Mouse (Mus musculus) testis, postnatal 10 days (tissue): Measurements from ENCODE around the gene Cerk.
"Not testable (repeated sequence)": the region's sequence is repeated elsewhere in the genome, so short reads cannot be mapped to it uniquely, and the experiment has no call there.

Source experiments
- DNase-seq: peaks from one replicate; pipeline ENCODE4 v3.0.0; 2021; ENCODE audit warnings: low spot score

Gene Cerk

DNA sequence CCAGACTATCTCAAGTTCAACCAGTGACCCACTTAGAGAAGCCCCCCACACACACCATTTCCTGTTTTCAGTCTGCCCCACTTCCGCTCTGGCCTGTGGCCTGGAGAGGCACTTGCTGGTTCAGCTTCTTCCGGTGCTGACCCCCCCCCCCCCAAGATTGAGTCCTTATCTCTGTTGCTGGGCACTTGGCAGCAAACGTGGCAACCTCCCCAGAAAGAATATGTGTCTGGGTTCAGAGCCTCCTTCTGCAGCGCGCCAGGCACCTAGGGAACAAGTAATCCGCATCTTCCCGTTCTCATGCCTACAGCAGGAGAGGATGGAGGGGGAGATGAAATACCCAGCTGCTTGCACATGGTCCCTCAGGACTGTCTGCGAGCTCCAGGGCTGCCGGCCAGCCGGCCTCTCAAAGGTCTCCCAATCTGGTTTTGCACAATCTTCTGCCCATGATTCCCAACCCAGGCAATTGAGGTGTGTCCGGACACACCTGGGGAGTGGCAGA, 4.0 kb downstream of the Cerk start:
- DNase-seq: no peak

GRCm38 (mm10) chr15:86181321-86181720, 4.6 kb downstream of the Cerk start:
- not testable (repeated sequence) for DNase-seq

DNA sequence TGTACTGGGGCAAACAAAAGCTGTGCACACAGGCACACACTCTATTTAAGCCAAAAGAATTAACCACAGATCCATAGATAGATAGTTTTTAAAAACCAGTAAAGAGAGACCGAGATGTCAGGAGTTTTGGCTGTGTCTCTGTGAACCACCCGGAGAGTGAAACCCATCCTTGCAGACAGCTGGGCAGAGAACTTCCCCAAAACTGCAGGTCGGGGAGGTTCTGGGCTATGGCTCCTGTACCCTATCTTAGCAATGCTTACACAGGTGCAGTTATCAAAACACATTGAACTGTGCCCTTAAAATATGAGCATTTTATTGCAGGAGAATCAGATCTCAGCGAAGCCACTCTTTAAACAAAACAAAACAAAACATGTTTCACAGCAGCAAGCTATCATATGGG, 5.5 kb downstream of the Cerk start:
- no peak for DNase-seq

GRCm38 (mm10) chr15:86178594-86178993, 7.3 kb downstream of the Cerk start:
- no peak for DNase-seq

DNA sequence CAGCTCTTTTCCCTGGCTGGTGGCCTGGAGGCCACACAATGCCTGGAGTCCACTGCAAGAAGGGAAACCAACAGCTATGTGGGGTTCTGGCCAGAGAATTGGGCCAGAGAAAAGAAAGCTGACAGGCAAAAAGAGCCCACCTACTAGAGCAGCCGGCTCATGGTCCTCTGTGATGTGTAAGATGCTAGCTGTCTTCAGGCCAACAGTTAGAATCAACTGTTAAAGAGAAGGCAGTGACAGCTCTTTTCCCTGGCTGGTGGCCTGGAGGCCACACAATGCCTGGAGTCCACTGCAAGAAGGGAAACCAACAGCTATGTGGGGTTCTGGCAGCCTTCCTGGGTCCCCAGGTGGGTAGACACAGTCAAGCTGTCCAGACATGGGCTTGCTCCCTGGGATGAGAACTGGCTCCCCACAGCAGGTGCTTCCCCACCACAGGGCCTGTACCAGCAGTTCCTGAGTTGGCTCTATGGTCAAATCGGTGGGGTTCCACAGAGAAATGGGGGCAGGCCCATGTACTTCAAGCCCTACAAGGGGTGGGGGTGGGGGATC, 8.2 kb downstream of the Cerk start:
- DNase-seq: not testable (repeated sequence)

DNA sequence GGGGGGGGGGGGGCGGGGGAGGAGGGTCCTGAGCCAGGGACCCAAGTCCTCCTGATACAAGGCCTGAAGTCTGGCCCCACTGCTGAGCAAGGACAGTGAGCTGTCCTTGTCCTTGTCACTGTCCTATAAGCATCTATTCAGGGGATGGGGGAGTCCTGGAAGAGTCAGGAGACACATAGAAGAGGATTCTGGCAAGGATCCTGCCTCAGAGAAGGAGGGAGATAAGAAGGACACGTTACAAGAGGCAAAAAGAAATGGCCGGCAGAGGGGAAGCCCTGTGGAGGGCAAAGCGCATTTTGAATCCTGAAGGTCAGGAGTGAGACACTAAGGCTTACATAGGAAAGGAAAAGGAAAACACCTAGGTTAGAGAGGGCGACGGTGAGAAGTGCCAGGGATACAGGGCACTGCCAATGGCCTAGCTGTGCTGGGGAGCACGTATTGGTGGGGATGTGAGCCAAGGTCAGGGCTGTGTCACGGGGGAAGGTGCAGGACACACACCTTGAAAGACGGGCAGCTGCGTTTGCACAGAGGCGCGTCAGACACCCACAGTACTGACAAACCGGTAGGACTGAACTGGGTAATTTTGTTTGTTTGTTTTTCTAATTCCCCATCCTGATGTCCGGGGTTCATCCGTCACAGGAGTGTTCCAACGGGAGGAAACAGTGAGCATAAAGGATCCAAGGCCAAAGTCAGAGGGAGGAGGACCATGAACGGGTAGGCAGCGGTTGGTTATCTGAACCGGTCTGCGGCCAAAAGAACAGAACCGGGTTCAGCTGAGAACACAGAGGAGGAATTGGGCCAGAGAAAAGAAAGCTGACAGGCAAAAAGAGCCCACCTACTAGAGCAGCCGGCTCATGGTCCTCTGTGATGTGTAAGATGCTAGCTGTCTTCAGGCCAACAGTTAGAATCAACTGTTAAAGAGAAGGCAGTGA, 8.9 kb downstream of the Cerk start:
- no peak for DNase-seq

DNA sequence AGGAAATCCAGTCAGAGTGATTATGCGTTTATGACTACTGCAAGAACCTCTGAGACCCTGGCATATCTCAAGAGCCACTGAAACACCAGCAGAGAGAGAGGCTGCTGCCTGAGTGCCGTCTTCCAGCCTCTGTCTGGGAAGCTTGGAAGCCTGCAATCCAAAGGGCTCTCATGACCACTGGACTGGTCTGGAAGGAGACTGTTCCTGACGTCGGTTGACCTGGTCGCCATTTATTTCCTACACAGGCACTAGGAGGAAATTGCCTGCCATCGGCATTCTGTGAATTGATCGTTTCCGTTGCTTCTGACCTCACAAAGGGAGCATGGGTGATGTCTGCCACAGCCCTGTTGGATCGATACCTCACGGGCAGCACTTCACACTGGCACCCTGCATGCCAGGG, 9.8 kb downstream of the Cerk start:
- no peak for DNase-seq

DNA sequence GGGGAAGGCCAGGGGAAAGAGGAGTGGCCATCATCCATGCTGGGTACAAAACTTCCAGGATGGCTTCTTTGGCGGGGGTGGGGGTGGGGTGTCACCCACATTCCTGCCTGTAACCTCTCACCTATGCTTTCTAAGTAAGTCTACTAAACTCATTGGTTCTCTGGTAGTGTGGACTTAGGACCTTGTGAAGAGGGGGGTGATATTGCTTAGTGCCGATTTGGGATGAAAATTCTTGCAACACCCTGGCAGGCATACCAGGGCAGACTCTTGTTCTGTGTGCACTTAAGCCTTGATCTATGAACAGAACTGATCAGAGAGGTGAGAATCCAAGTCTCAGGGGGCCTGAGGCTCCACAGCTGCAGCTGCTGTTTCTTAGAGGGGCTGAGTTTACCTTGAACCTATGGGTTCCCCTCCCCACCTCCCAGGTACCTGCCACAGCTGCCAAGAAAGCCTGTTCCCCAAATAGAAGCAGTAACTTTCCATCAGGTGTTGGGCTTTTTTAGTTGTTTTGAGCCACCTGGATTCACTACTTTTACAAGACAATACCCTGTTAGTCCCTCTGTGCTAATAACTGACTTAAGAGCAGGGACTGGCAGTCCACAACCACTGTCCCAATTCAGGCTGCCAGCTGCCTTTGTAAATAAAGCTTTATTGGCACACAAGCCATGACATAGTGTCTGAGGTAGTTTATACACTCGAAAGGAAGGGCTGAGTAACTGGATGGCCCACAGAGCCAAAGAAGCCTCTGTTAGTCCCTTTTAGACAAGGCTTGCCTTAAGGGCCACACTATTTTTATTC, 10.5 kb downstream of the Cerk start:
- DNase-seq: no peak

GRCm38 (mm10) chr15:86173136-86173985, 12.6 kb downstream of the Cerk start:
- DNase-seq: peak; percentile 74

DNA sequence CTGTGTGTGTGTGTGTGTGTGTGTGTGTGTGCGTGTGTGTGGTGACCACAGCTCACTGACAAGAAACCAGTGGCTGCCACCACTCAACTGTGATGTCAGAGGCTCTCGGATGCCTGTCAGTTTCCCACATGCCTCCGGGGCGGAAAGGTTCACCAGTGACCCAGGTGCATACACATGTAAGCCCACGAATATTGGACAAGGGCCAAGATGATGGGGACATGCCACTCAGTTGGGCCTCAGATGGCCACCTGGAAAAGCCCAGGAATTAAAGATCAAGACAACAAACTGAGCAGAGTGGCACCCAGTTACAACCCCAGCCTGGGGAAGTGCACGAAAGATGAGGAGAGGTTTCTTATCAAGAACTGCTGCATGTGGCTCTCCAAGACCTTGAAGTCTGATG, 13.4 kb downstream of the Cerk start:
- DNase-seq: no peak

- DNase-seq: no peak
Measured at GRCm38 (mm10) chr15:86172124-86172523, 13.8 kb downstream of the Cerk start.

- DNase-seq: no peak
Measured at GRCm38 (mm10) chr15:86171316-86171715, 14.6 kb downstream of the Cerk start.

DNA sequence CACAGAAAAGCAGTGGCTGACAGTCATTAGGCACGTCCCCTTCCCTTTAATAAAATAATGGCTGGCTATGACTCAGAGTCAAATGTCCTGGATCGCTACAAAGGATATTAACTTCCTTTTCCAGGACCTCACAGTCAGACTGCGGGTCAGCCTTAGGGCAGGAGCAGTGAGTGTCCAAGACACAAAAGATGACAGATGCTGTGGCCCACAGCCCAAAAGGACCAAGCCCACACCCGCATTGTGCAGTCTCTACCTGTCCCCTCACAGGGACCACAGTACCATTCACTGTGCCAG, 16.2 kb downstream of the Cerk start:
- DNase-seq: no peak

DNA sequence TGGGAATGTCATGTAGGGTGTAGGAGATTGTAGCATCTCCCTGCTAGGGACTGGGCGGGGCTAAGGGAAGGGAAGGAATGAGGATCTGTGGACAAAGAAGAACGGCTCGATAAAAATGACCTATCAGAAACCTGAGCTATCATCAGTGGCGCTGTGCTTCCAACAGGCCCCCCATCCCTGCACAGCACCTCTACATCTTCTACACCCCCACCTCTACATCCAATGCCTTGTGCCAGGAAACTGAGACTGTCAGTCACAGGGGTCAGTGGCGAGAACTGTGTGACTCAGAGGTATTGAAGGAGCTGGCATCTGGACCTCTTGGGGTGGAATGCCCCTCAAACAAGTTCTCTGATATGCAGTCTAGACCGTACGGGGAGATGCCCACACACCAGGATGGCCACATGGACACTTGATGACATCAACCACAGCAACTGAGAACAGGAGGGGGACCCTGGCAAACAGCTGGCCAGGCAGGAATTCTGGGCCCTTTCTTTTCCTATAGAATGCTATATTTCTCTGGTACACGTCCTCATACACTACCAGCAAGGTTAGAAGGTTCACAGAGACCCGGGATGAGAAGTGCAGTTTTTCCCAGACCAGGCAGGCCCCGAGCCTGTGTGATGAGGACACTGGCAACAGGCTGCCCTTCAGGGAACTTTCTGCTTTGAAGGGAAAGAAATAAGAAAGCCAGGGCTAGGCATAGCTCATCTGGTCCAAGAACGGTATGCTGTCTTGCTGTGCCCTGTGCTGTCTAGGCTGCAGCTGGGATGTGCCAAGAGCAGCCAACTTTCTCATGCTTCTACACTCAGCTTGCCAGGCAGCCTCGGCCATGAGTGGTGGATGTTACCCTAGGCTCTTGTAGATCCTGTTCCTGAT, 16.8 kb downstream of the Cerk start:
- no peak for DNase-seq

- DNase-seq: no peak
Measured at GRCm38 (mm10) chr15:86168505-86168867, 17.5 kb downstream of the Cerk start.

DNA sequence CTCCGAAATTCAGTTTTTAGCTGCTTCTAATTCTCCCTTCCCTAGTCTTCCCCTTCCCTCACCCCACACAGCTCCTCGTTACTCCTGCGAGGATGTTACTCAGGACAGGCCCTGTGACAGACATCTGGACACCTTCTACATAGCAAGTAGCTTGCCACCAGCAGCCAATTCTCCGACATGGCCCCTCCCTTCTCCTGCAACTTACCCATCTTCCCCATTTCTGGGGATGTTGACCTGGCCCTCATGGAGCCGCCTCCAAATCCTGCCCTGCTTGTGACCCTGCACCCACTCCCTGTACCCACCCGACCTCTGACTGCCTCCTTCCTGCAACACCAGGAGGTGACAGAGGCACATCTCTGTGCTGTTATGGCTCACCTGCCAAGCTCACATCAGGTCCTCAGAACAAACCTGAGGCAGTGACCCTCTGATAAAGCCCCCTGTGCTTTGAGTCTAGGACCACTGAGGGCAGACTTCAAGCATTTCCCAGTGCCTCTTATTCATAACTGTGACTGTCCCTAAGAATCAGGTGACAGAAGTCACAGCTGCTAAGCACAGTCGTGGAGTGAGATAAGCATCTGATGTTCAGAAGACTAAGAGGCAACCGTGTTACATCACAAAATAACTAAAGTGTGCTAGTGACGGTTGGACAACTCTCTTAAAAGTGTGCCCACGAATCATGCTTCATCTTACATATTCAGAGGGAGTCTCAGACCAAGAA, 18.0 kb downstream of the Cerk start:
- DNase-seq: no peak

GRCm38 (mm10) chr15:86167032-86167655, 18.8 kb downstream of the Cerk start:
- DNase-seq: no peak

- no peak for DNase-seq
Measured at GRCm38 (mm10) chr15:86165811-86166590, 19.9 kb downstream of the Cerk start.

DNA sequence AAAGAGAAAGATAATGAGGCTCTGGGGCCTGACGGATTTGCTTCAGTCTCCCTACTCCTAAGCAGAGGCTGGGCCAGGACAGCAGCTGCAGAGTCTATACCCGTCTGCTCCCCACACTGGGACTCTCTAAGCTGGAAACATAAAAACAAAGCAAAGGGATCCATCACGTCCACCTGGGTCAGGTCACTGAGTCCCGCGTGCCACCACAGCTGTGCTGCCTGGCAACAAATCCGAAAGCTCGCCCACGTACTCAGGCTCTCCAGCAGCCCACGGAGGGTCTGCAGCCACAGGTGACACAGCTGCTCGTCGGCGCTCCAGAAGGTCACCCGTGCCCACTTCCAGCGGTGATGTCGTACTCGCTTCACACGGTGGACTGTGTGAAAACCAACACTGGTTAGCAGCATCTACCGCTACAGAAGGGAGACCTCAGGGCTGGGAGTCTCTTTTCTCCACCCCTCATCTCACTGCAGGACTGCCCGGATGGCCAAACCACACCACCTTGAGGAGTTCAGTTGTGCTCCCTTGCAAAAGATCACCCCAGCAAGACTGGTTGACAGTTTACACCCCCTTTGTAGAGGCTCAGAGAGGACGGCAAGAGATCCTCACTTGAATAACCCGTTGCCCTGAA, 21.1 kb downstream of the Cerk start:
- no peak for DNase-seq
